Mouse (Mus musculus): Measurements from ENCODE around the gene Slc1a2.

GRCm38 (mm10) chr2:102661052-102661451 lies 2.6 kb downstream of the Slc1a2 start:
- TF ChIP-seq CTCF (IDR thresholded peaks at IDR 0.05; ENCODE audit: extremely low read depth, insufficient read depth, insufficient read length, insufficient replicate concordance), result no peak
- TF ChIP-seq POLR2A (IDR thresholded peaks at IDR 0.05; ENCODE audit: low read depth, low read length), result no peak
